Comparison of ENCODE assay signal across 12 mouse cellular contexts in the genomic region with DNA sequence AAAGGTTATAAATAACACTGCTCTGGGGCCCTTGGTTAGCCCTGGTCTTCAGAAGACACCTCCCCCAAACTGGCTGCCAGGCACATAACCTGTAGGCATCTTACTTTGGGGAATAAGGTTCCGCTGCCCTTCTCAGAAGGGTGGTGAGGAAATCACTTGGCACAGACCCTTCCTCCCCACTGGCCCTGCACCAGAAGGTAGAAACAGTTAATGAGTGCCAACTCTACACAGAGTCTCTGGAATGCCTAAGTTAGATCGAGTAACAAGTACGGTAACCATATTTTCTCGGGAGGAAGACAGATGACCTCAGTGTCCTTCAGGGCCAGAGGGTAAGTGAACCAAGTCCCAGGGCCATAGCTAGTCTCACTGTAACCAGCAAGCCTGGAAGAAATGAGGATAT. TPM values are rescaled to one million over a fixed set of nuclear protein-coding genes. Genes with fewer than 3 reads are reported as not detected.
A peak's percentile ranks its signal among the peaks of the same experiment; 100 is the strongest.
DNase-seq lines count a peak whose midpoint lies in the region.
"Had no signal": no experiment of that assay in that cellular context is flagged by ENCODE, and none has a peak within 500 bp of the region (broad histone marks: within the 10 kb centered on the region; RNA-seq: fewer than 3 reads in every experiment).

No protein-coding gene starts in this region.

- peak; percentile 69 for DNase-seq in adrenal gland, postnatal 14 days
- no peak for DNase-seq in adrenal gland, adult 8-10 months
- peak; percentile 36 to 40 for DNase-seq in heart, postnatal 10 days
- no peak for DNase-seq in heart, postnatal 14 days
- DNase-seq in adipocyte (ENCODE audit: low spot score) = peak; percentile 55
- DNase-seq in gastrocnemius, postnatal 25 days = peak; percentile 80
- no peak for DNase-seq in cerebellum, postnatal 36 days
- no peak for DNase-seq in left cerebral cortex, adult 9 months (ENCODE audit: low spot score in 2 of 2)
- DNase-seq: cerebellum, adult 11-12 months; cerebellum, postnatal 25 days; spleen, adult 18-20 months; thymus, adult 18-20 months had no signal

- intact Hi-C loops in heart, postnatal 10 days (cut with DNase I) = no loop called here
- intact Hi-C loops in heart, postnatal 14 days (cut with DNase I) = no loop called here

RNA-seq across cellular contexts. Expression of a gene that starts 10.5 kb away (rescaled TPM):
- 830 and 1,043 TPM in 2 replicates for total RNA-seq in adrenal gland, postnatal 14 days (2021)
- 100 to 1,000 TPM in 3 of 4 experiments, 10 to 100 TPM in 1; 85.1 to 269 (median 187) TPM for total RNA-seq in adrenal gland, adult 8-10 months (2022)
- total RNA-seq in heart, postnatal 10 days (2021) = 100 to 1,000 TPM; 568 to 689 TPM
- 100 to 1,000 TPM; 741 to 790 TPM for total RNA-seq in heart, postnatal 14 days (2021)
- 100 to 1,000 TPM; 871 to 916 TPM for total RNA-seq in gastrocnemius, postnatal 25 days (2021)

Comparison
In these comparisons a context has a peak if more than half of its experiments do, and no peak if none do; other contexts are left out.
1. DNase-seq: peak in adrenal gland, postnatal 14 days (single experiment), heart, postnatal 10 days (2 of 2), adipocyte (single experiment) and gastrocnemius, postnatal 25 days (single experiment); none in adrenal gland, adult 8-10 months (single experiment), heart, postnatal 14 days (0 of 2), cerebellum, postnatal 36 days (0 of 2) and left cerebral cortex, adult 9 months (0 of 2).